Mouse (Mus musculus) kidney, adult 2 months (tissue): Measurements from ENCODE around the gene Stkld1. TPM values are rescaled to one million over a fixed set of nuclear protein-coding genes. Genes with fewer than 3 reads are reported as not detected.

ENCODE experiments used
- DNase-seq: peaks from one replicate; pipeline ENCODE4 v3.0.0; 2021
- H3K27ac ChIP-seq: fragments of 200-500 bp; 2 replicates; pipeline ENCODE4 v1.5.1; 2012; ENCODE audit warnings: low read depth, low read length, control low read depth, inconsistent platforms; ENCODE audit not compliant: insufficient read depth
- H3K27me3 ChIP-seq: fragments of 200-500 bp; replicated peaks from 2 replicates; pipeline ENCODE4 v1.6.1; 2012; ENCODE audit warnings: mild to moderate bottlenecking, moderate library complexity, low read length, inconsistent platforms; ENCODE audit not compliant: control insufficient read depth, insufficient read depth
- H3K36me3 ChIP-seq: fragments of 200-500 bp; 2 replicates; pipeline ENCODE4 v1.6.1; 2012; ENCODE audit warnings: mild to moderate bottlenecking, moderate library complexity, low read length, inconsistent platforms; ENCODE audit not compliant: control insufficient read depth, insufficient read depth
- H3K4me1 ChIP-seq: fragments of 200-500 bp; 2 replicates; pipeline ENCODE4 v1.6.1; 2011; ENCODE audit warnings: low read length; ENCODE audit not compliant: control insufficient read depth, insufficient read depth
- H3K4me3 ChIP-seq: fragments of 200-500 bp; 2 replicates; pipeline ENCODE4 v1.5.1; 2011; ENCODE audit warnings: mild to moderate bottlenecking, low read depth, low read length, control low read depth; ENCODE audit not compliant: insufficient read depth
- CTCF ChIP-seq: fragments of 200-500 bp; conservative IDR thresholded peaks from 2 replicates; pipeline ENCODE4 v1.5.1; 2011; ENCODE audit warnings: low read depth, mild to moderate bottlenecking, control low read depth, low read length, moderate library complexity, mixed read lengths; ENCODE audit not compliant: insufficient read depth, insufficient read length
- POLR2A ChIP-seq: fragments of 200-500 bp; IDR thresholded peaks from one replicate; pipeline ENCODE4 v1.6.1; 2011; ENCODE audit warnings: low read depth, low read length, control low read depth
- WGBS: fragments of 180-500 bp; shearing (Covaris S2); methylation state at CpG from one replicate; pipeline ENCODE4 v1.1.7; 2018; 5-methylcytosine and 5-hydroxymethylcytosine counted together
- polyA plus RNA-seq: library from polyadenylated mRNA; depleted of rRNA; stranded (reverse); fragments of >200 nt; gene quantifications from 2 replicates; pipeline ENCODE4 v1.2.3, GENCODE M21; 2012

The Stkld1 gene
- polyA plus RNA-seq, 1 experiment: 0.16 TPM

DNA sequence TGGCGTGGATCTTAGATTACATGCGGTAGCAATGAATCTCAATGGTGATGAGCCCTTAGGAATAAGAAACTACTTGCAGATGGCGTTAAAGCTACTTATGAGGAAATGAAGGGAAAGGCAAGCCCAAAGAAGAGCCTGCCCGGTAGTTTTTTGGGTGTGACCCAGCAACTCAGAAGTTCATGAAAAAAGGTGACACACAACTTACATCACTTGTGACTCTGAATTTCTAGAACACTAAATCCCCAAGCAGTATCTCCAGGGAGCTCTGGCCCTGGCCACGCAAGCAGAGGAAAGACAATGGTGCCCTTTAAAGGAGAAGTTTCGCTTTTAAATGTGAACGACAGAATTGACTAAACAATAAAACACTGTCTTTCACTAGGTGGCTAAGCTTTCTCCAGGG is 30.5 kb upstream of the Stkld1 start:
- WGBS: 8% methylated on average over 7 of the region's 7 CpGs
- no peak for TF ChIP-seq POLR2A
- TF ChIP-seq CTCF: no peak
- no peak for DNase-seq
- H3K4me3 ChIP-seq: peak overlapping the region; percentile 91
- no peaks in the 10 kb centered on the region for H3K27me3 ChIP-seq
- peak overlapping the region; percentile 68 for H3K27ac ChIP-seq
- peaks cover 17% of the 10 kb centered on the region for H3K4me1 ChIP-seq
- no peaks in the 10 kb centered on the region for H3K36me3 ChIP-seq

- no peak for TF ChIP-seq POLR2A
- TF ChIP-seq CTCF: no peak
- Histone ChIP-seq H3K4me1 (peaks cover 20% of the 10 kb centered on the region), H3K27me3 (no peaks in the 10 kb centered on the region), H3K27ac (no peak overlapping the region), H3K4me3 (no peak overlapping the region), H3K36me3 (no peaks in the 10 kb centered on the region)
- DNase-seq: no peak
- 89% methylated on average over 2 of the region's 2 CpGs for WGBS
Observed at GRCm38 (mm10) chr2:26905936-26906335, 27.9 kb upstream of the Stkld1 start.

DNA sequence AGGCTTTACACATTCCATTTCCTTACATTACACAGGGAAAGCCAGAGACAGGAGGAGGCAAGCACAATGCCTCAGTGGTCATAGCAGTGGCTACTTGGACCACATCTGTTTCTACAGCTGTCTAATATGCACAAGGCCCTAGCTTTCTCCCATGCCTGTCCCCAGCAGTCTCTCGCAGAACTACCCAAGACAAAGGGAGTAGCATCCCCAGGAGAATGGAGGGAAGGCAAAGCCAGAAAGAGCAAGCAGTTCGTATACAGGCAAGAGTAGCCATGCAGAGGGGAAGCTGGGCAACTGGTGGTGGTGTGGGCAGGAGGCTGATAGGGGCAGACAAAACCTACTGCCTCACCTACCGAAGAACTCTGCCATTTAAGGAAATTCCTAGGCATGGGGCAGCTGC is 27.4 kb upstream of the Stkld1 start:
- H3K4me3 ChIP-seq: no peak overlapping the region
- TF ChIP-seq CTCF: no peak
- no peak for TF ChIP-seq POLR2A
- no peak overlapping the region for H3K27ac ChIP-seq
- H3K36me3 ChIP-seq: no peaks in the 10 kb centered on the region
- H3K27me3 ChIP-seq: no peaks in the 10 kb centered on the region
- 94% methylated on average over 3 of the region's 3 CpGs for whole genome bisulfite sequencing
- no peak for DNase-seq
- H3K4me1 ChIP-seq: peaks cover 20% of the 10 kb centered on the region

GRCm38 (mm10) chr2:26907109-26907508 is 26.7 kb upstream of the Stkld1 start:
- Histone ChIP-seq H3K4me1 (peaks cover 14% of the 10 kb centered on the region), H3K4me3 (no peak overlapping the region), H3K36me3 (no peaks in the 10 kb centered on the region), H3K27ac (no peak overlapping the region), H3K27me3 (no peaks in the 10 kb centered on the region)
- DNase-seq: peak; percentile 71
- TF ChIP-seq POLR2A (no peak), CTCF (peak; percentile 87)
- WGBS: 8% methylated on average over 4 of the region's 4 CpGs

- no peak overlapping the region for H3K27ac ChIP-seq
Observed at GRCm38 (mm10) chr2:26908710-26909386, 25.0 kb upstream of the Stkld1 start.

DNA sequence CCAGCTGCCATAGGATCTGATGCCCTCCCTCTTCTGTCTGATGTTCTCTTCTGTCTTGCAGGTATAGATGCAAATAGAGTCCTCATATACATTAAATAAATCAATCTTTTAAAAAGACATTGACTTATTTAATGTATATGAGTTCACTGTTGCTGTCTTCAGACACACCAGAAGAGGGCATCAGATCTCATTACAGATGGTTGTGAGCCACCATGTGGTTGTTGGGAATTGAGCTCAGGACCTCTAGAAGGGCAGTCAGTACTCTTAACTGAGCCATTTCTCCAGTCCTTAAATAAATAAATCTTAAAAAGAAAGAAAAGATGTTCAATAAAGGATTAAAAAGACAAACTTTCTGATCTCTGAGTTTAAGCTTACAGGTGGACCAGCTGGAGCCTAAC is 24.5 kb upstream of the Stkld1 start:
- TF ChIP-seq POLR2A (no peak), CTCF (no peak)
- H3K27me3 ChIP-seq: no peaks in the 10 kb centered on the region
- no peak for DNase-seq
- peak overlapping the region; percentile 77 for H3K27ac ChIP-seq
- peak overlapping the region; percentile 82 for H3K4me3 ChIP-seq
- peaks cover 6% of the 10 kb centered on the region; the same call in 1 of the 2 replicates for H3K4me1 ChIP-seq
- H3K36me3 ChIP-seq: peaks cover 4% of the 10 kb centered on the region; the same call in 1 of the 2 replicates

More at GRCm38 (mm10) chr2:26908710-26909386, 25.0 kb upstream of the Stkld1 start:
- no peak overlapping the region for H3K4me3 ChIP-seq
- no peaks in the 10 kb centered on the region for H3K27me3 ChIP-seq
- peaks cover 4% of the 10 kb centered on the region; the same call in 1 of the 2 replicates for H3K36me3 ChIP-seq
- WGBS: 72% methylated on average over 18 of the region's 18 CpGs
- DNase-seq: no peak
- peaks cover 8% of the 10 kb centered on the region for H3K4me1 ChIP-seq
- TF ChIP-seq POLR2A (no peak), CTCF (no peak)

DNA sequence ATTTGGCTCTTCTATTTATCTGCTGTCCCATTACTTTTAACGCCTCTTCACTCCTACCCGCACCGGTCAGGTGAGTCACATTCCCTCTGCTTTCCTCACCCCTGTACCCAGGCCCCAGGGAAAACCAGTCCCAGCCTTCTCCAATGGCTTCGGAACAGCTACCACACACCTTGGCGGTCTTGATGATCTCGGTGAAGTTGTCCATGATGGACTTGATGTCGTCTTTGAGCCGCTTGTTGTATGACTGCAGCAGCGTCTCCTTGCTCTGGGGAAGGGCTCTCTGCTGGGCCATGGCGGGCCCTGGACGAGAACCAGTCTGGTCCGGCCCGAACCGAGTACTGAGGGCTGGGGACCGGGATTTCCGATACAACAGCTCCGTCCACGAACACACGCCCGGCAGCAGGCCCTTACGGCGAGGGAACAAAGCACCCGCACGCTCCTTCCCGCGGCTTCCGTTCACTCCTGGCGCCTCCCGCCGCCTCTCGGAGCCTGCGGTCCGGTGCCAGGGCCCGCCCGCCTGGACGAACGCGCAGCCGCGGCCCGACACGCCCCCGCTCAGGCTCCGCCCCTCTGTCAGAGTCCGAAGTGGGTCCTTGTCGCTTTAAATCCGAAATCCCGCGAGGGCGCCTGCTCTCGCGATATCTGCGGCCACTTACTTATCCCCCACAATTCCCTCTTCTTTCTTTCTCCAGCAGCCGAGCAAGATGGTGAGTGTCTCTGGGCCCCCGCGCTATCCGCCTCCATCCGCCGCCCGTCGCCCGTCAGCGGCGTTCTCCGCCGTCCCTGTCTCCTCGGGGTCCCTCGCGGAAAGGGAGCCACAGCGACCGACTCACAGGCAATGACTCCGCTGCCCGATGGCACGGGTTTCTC is 23.5 kb upstream of the Stkld1 start, which contains the start of the genes Med22 and Rpl7a:
Med22 (minus strand) TSS at position 554 of the 870 bp plus-strand sequence.
Rpl7a (plus strand) TSS at position 641 of the 870 bp plus-strand sequence.
- peak; percentile 100 for DNase-seq
- TF ChIP-seq CTCF (no peak), POLR2A (peak; percentile 82)
- Histone ChIP-seq H3K27ac (peak within 1 kb of the TSS; percentile 78), H3K4me3 (peak within 1 kb of the TSS; percentile 96), H3K36me3 (peaks cover 4% of the 10 kb centered on the region; the same call in 1 of the 2 replicates), H3K4me1 (peaks cover 9% of the 10 kb centered on the region; the same call in 1 of the 2 replicates), H3K27me3 (no peaks in the 10 kb centered on the region)
- WGBS: 1% methylated on average over 74 of the region's 74 CpGs
